Mouse (Mus musculus) left cerebral cortex, adult 2 months (tissue): ENCODE measurements at regions not wholly inside any gene's neighbourhood (a gene's known extent, or its start where the extent isn't known, plus 50 kb on each side); places are given as distances from the start of the nearest gene placed in this dataset.

ENCODE experiments used
- DNase-seq, 2 experiments: peaks; one replicate each; pipeline ENCODE4 v3.0.0; 2021 to 2022; ENCODE audit warnings: low spot score in 2 of 2, mixed read lengths in 1 of 2; ENCODE audit errors: extremely low spot score in 1 of 2
- H3K27ac ChIP-seq: fragments of 200-600 bp; 2 replicates; pipeline ENCODE4 v1.8.1; 2022
- H3K4me3 ChIP-seq: fragments of 200-600 bp; 2 replicates; pipeline ENCODE4 v1.8.1; 2022
- CTCF ChIP-seq: fragments of 200-600 bp; IDR thresholded peaks from 2 replicates; pipeline ENCODE4 v1.8.1; 2022; ENCODE audit warnings: antibody characterized with exemption, mild to moderate bottlenecking, moderate library complexity
- intact Hi-C: fragments of 180-260 bp; cut with DNase I; formaldehyde crosslinking; loops from one replicate; pipeline ENCODE4 v1.15.1; 2025

- no peak for TF ChIP-seq CTCF
- Histone ChIP-seq H3K4me3 (no peak overlapping the region), H3K27ac (no peak overlapping the region)
- DNase-seq = no peak
- intact Hi-C loops = no loop called here
Measured at GRCm38 (mm10) chr17:4268380-4268779, 572.3 kb upstream of the Nox3 start.

- intact Hi-C loops = no loop called here
- TF ChIP-seq CTCF = no peak
- no peak overlapping the region for H3K4me3 ChIP-seq
- H3K27ac ChIP-seq = no peak overlapping the region
- no peak for DNase-seq
Measured at GRCm38 (mm10) chr17:4272456-4272855, 576.4 kb upstream of the Nox3 start.

- no peak for DNase-seq
- Histone ChIP-seq H3K4me3 (no peak overlapping the region), H3K27ac (no peak overlapping the region)
- TF ChIP-seq CTCF = no peak
- intact Hi-C loops = no loop called here
Measured at GRCm38 (mm10) chr17:4276722-4277121, 580.7 kb upstream of the Nox3 start.

GRCm38 (mm10) chr17:4278239-4278827 is 582.3 kb upstream of the Nox3 start:
- TF ChIP-seq CTCF = no peak
- Histone ChIP-seq H3K4me3 (no peak overlapping the region), H3K27ac (no peak overlapping the region)
- no peak for DNase-seq
- intact Hi-C loops = no loop called here

- TF ChIP-seq CTCF = no peak
- H3K4me3 ChIP-seq = no peak overlapping the region
- no peak overlapping the region for H3K27ac ChIP-seq
- intact Hi-C loops = no loop called here
- no peak for DNase-seq
Measured at GRCm38 (mm10) chr17:4281451-4281850, 585.4 kb upstream of the Nox3 start.

GRCm38 (mm10) chr17:4291418-4291817 is 595.4 kb upstream of the Nox3 start:
- Histone ChIP-seq H3K4me3 (no peak overlapping the region), H3K27ac (no peak overlapping the region)
- intact Hi-C loops = no loop called here
- no peak for TF ChIP-seq CTCF
- DNase-seq = no peak

GRCm38 (mm10) chr17:4296521-4297155 is 600.6 kb upstream of the Nox3 start:
- intact Hi-C loops = no loop called here
- no peak overlapping the region for H3K27ac ChIP-seq
- DNase-seq = no peak
- no peak overlapping the region for H3K4me3 ChIP-seq
- TF ChIP-seq CTCF = no peak

- TF ChIP-seq CTCF = no peak
- Histone ChIP-seq H3K4me3 (no peak overlapping the region), H3K27ac (no peak overlapping the region)
- intact Hi-C loops = no loop called here
- no peak for DNase-seq
Measured at GRCm38 (mm10) chr17:4297156-4297535, 601.1 kb upstream of the Nox3 start.

GRCm38 (mm10) chr17:4301142-4301853 is 605.2 kb upstream of the Nox3 start:
- DNase-seq = no peak
- Histone ChIP-seq H3K27ac (no peak overlapping the region), H3K4me3 (no peak overlapping the region)
- TF ChIP-seq CTCF = no peak; the same call in 1 of the 2 replicates
- intact Hi-C loops = no loop called here

GRCm38 (mm10) chr17:4311785-4312379 is 615.8 kb upstream of the Nox3 start:
- TF ChIP-seq CTCF = no peak
- H3K4me3 ChIP-seq = no peak overlapping the region
- intact Hi-C loops = no loop called here
- H3K27ac ChIP-seq = no peak overlapping the region
- DNase-seq = no peak

GRCm38 (mm10) chr17:4319141-4319540 is 623.1 kb upstream of the Nox3 start:
- TF ChIP-seq CTCF = no peak
- intact Hi-C loops = no loop called here
- no peak overlapping the region for H3K27ac ChIP-seq
- no peak overlapping the region for H3K4me3 ChIP-seq
- no peak for DNase-seq

- intact Hi-C loops = no loop called here
- DNase-seq = no peak
- Histone ChIP-seq H3K4me3 (no peak overlapping the region), H3K27ac (no peak overlapping the region)
- no peak for TF ChIP-seq CTCF
Measured at GRCm38 (mm10) chr17:4328810-4329209, 632.7 kb upstream of the Nox3 start.
